Mouse (Mus musculus) embryonic facial prominence, embryonic 12.5 days (tissue): ENCODE results near the gene P4ha1. TPM values are rescaled to one million over a fixed set of nuclear protein-coding genes. Genes with fewer than 3 reads are reported as not detected.
"Not testable (repeated sequence)": the region's sequence is repeated elsewhere in the genome, so short reads cannot be mapped to it uniquely, and the experiment has no call there.

ENCODE experiments used
- ATAC-seq: fragments of 200-750 bp; cut with Nextera tagmentation; 2 replicates; pipeline ENCODE4 v1.8.0; 2017; ENCODE audit not compliant: insufficient number of reproducible peaks, insufficient read depth, low FRiP score, low TSS enrichment
- H3K27ac ChIP-seq: fragments of 300-500 bp; sonication (generic); 2 replicates; pipeline ENCODE4 v1.5.1; 2016; ENCODE audit warnings: mild to moderate bottlenecking
- H3K27me3 ChIP-seq: fragments of 300-500 bp; sonication (generic); 2 replicates; pipeline ENCODE4 v1.6.1; 2016; ENCODE audit warnings: mild to moderate bottlenecking, moderate library complexity
- H3K36me3 ChIP-seq: fragments of 300-500 bp; sonication (generic); 2 replicates; pipeline ENCODE4 v1.6.1; 2016; ENCODE audit warnings: mild to moderate bottlenecking
- H3K4me1 ChIP-seq: fragments of 300-500 bp; sonication (generic); 2 replicates; pipeline ENCODE4 v1.6.1; 2016
- H3K4me2 ChIP-seq: fragments of 300-500 bp; sonication (generic); replicated peaks from 2 replicates; pipeline ENCODE4 v1.6.1; 2016; ENCODE audit warnings: mild to moderate bottlenecking, moderate library complexity
- H3K4me3 ChIP-seq: fragments of 300-500 bp; sonication (generic); 2 replicates; pipeline ENCODE4 v1.5.1; 2016; ENCODE audit warnings: mild to moderate bottlenecking
- H3K9ac ChIP-seq: fragments of 300-500 bp; sonication (generic); 2 replicates; pipeline ENCODE4 v1.6.1; 2016; ENCODE audit warnings: mild to moderate bottlenecking, moderate library complexity
- H3K9me3 ChIP-seq: fragments of 300-500 bp; sonication (generic); 2 replicates; pipeline ENCODE4 v1.6.1; 2016; ENCODE audit warnings: mild to moderate bottlenecking, moderate library complexity
- WGBS: fragments of 180-500 bp; shearing (Covaris S2); methylation state at CpG from one replicate; pipeline ENCODE4 v1.1.7; 2016; 5-methylcytosine and 5-hydroxymethylcytosine counted together
- polyA plus RNA-seq: library from polyadenylated mRNA; unstranded; fragments of >200 nt; fragmentation: Nextera tagmentation; extraction: Ambion mirVana; gene quantifications from 2 replicates; pipeline ENCODE4 v1.2.1, GENCODE M21; 2016

The P4ha1 gene
- polyA plus RNA-seq, 1 experiment from 2014 or later: 61.2 TPM

GRCm38 (mm10) chr10:59292558-59292957 lies 30.5 kb upstream of the P4ha1 start:
- Histone ChIP-seq H3K27ac (no peak overlapping the region), H3K36me3 (no peaks in the 10 kb centered on the region), H3K4me3 (no peak overlapping the region), H3K9me3 (no peaks in the 10 kb centered on the region), H3K4me2 (no peak overlapping the region), H3K27me3 (no peaks in the 10 kb centered on the region), H3K4me1 (no peaks in the 10 kb centered on the region), H3K9ac (no peak overlapping the region)
- ATAC-seq: no peak
- 32% methylated on average over 4 of the region's 4 CpGs for WGBS

- Histone ChIP-seq H3K4me3 (no peak overlapping the region), H3K4me1 (no peaks in the 10 kb centered on the region), H3K27me3 (no peaks in the 10 kb centered on the region), H3K9me3 (no peaks in the 10 kb centered on the region), H3K9ac (no peak overlapping the region), H3K4me2 (no peak overlapping the region), H3K27ac (no peak overlapping the region), H3K36me3 (no peaks in the 10 kb centered on the region)
- ATAC-seq: no peak
- WGBS: 73% methylated on average over 8 of the region's 8 CpGs
Observed at GRCm38 (mm10) chr10:59295241-59295811, 27.8 kb upstream of the P4ha1 start.

- no peak overlapping the region for H3K4me2 ChIP-seq
- H3K9ac ChIP-seq: no peak overlapping the region
- no peak overlapping the region for H3K27ac ChIP-seq
- WGBS: 30% methylated on average over 5 of the region's 5 CpGs
- no peak for ATAC-seq
- no peak overlapping the region for H3K4me3 ChIP-seq
- H3K9me3 ChIP-seq: no peaks in the 10 kb centered on the region
- H3K36me3 ChIP-seq: no peaks in the 10 kb centered on the region
- H3K27me3 ChIP-seq: no peaks in the 10 kb centered on the region
- no peaks in the 10 kb centered on the region for H3K4me1 ChIP-seq
Observed at GRCm38 (mm10) chr10:59296261-59296660, 26.8 kb upstream of the P4ha1 start.

- not testable (repeated sequence) for ATAC-seq, H3K9me3 ChIP-seq, H3K36me3 ChIP-seq, H3K27me3 ChIP-seq, H3K9ac ChIP-seq, H3K27ac ChIP-seq, H3K4me2 ChIP-seq, H3K4me3 ChIP-seq, H3K4me1 ChIP-seq
- 77% methylated on average over 12 of the region's 12 CpGs for WGBS
Observed at GRCm38 (mm10) chr10:59302671-59303070, 20.4 kb upstream of the P4ha1 start.

- H3K4me2 ChIP-seq: no peak overlapping the region
- H3K27ac ChIP-seq: no peak overlapping the region
- no peak for ATAC-seq
- no peak overlapping the region for H3K9ac ChIP-seq
- no peaks in the 10 kb centered on the region for H3K36me3 ChIP-seq
- no peaks in the 10 kb centered on the region for H3K9me3 ChIP-seq
- H3K27me3 ChIP-seq: no peaks in the 10 kb centered on the region
- H3K4me3 ChIP-seq: no peak overlapping the region
- WGBS: 48% methylated on average over 3 of the region's 3 CpGs
- no peaks in the 10 kb centered on the region for H3K4me1 ChIP-seq
Observed at GRCm38 (mm10) chr10:59308993-59309715, 13.9 kb upstream of the P4ha1 start.

- Histone ChIP-seq H3K27ac (no peak overlapping the region), H3K9ac (no peak overlapping the region), H3K4me3 (no peak overlapping the region), H3K36me3 (no peaks in the 10 kb centered on the region), H3K4me2 (no peak overlapping the region), H3K27me3 (no peaks in the 10 kb centered on the region), H3K9me3 (no peaks in the 10 kb centered on the region), H3K4me1 (no peaks in the 10 kb centered on the region)
- 60% methylated on average over 2 of the region's 2 CpGs for WGBS
- no peak for ATAC-seq
Observed at GRCm38 (mm10) chr10:59310124-59310523, 13.0 kb upstream of the P4ha1 start.

- Histone ChIP-seq H3K27ac (no peak overlapping the region), H3K27me3 (no peaks in the 10 kb centered on the region), H3K4me2 (no peak overlapping the region), H3K4me1 (no peaks in the 10 kb centered on the region), H3K4me3 (no peak overlapping the region), H3K9me3 (no peaks in the 10 kb centered on the region), H3K9ac (no peak overlapping the region), H3K36me3 (no peaks in the 10 kb centered on the region)
- no peak for ATAC-seq
- WGBS: 75% methylated on average over 6 of the region's 6 CpGs
Observed at GRCm38 (mm10) chr10:59310691-59311457, 12.2 kb upstream of the P4ha1 start.

GRCm38 (mm10) chr10:59311881-59312280 lies 11.2 kb upstream of the P4ha1 start:
- no peak overlapping the region for H3K9ac ChIP-seq
- ATAC-seq: no peak
- H3K4me1 ChIP-seq: no peaks in the 10 kb centered on the region
- no peak overlapping the region for H3K4me2 ChIP-seq
- WGBS: 87% methylated on average over 5 of the region's 5 CpGs
- H3K9me3 ChIP-seq: no peaks in the 10 kb centered on the region
- H3K36me3 ChIP-seq: no peaks in the 10 kb centered on the region
- H3K4me3 ChIP-seq: no peak overlapping the region
- H3K27me3 ChIP-seq: no peaks in the 10 kb centered on the region
- H3K27ac ChIP-seq: no peak overlapping the region

GRCm38 (mm10) chr10:59321112-59321511 lies 2.0 kb upstream of the P4ha1 start:
- Histone ChIP-seq H3K27ac (no peak overlapping the region), H3K9ac (no peak overlapping the region), H3K4me3 (no peak overlapping the region), H3K4me2 (no peak overlapping the region), H3K9me3 (no peaks in the 10 kb centered on the region), H3K27me3 (no peaks in the 10 kb centered on the region), H3K36me3 (no peaks in the 10 kb centered on the region), H3K4me1 (peaks cover 10% of the 10 kb centered on the region)
- WGBS: 74% methylated on average over 3 of the region's 3 CpGs
- no peak for ATAC-seq

- H3K4me3 ChIP-seq: no peak overlapping the region
- H3K27me3 ChIP-seq: no peaks in the 10 kb centered on the region
- peaks cover 15% of the 10 kb centered on the region for H3K4me1 ChIP-seq
- H3K36me3 ChIP-seq: no peaks in the 10 kb centered on the region
- H3K4me2 ChIP-seq: peak overlapping the region; percentile 78
- 46% methylated on average over 4 of the region's 4 CpGs for WGBS
- H3K9me3 ChIP-seq: no peaks in the 10 kb centered on the region
- no peak overlapping the region for H3K9ac ChIP-seq
- no peak for ATAC-seq
- peak overlapping the region; percentile 98 for H3K27ac ChIP-seq
Observed at GRCm38 (mm10) chr10:59322271-59322670, 825 bp upstream of the P4ha1 start.

GRCm38 (mm10) chr10:59323488-59324161 lies 529 bp downstream of the P4ha1 start:
- ATAC-seq: peak; percentile 74
- Histone ChIP-seq H3K36me3 (no peaks in the 10 kb centered on the region), H3K9ac (peak overlapping the region; percentile 97), H3K9me3 (no peaks in the 10 kb centered on the region), H3K27ac (peak overlapping the region; percentile 98), H3K27me3 (no peaks in the 10 kb centered on the region), H3K4me1 (peaks cover 15% of the 10 kb centered on the region), H3K4me3 (peak overlapping the region; percentile 69), H3K4me2 (peak overlapping the region; percentile 78)
- 1% methylated on average over 48 of the region's 49 CpGs for WGBS
